In the genomic region with DNA sequence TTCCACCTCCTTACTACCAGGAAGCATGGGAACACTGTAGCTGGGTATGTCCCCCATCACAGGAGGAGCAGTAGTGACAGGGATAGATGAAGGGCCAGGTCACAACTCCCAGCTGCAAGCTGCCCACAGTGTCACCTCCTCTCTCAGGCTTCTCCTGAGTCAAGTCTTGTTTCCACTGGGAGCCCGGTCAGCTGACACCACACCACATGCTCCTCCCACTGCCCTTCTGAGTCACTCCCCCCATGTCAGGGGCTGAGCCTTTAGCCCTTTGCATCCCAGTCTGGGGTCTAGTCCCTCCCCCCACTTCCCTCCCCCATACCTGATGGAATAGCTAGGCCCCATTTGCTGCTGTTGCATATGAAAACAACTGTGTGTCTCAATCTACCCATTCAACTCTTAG, we compare ENCODE assay signal across 9 mouse cellular contexts. TPM values are rescaled to one million over a fixed set of nuclear protein-coding genes. Genes with fewer than 3 reads are reported as not detected.
DNase-seq lines count a peak whose midpoint lies in the region; ATAC-seq and TF ChIP-seq lines count a peak whose summit lies in the region.
"Had no signal": no experiment of that assay in that cellular context is flagged by ENCODE, and none has a peak within 500 bp of the region (broad histone marks: within the 10 kb centered on the region; RNA-seq: fewer than 3 reads in every experiment).

No protein-coding gene starts in this region.

- no peaks in the 10 kb centered on the region for H3K36me3 ChIP-seq in lung, postnatal 0 days (ENCODE audit: insufficient read depth, low read length)
- peaks cover 12% of the 10 kb centered on the region for H3K36me3 ChIP-seq in stomach, embryonic 16.5 days (ENCODE audit: control insufficient read depth, insufficient read depth, low read length)

- H3K4me2 ChIP-seq in lung, postnatal 0 days (replicated peaks; ENCODE audit: low read depth, low read length), result no peak overlapping the region
- peak overlapping the region; percentile 10; the same call in 1 of the 2 replicates for H3K4me2 ChIP-seq in stomach, embryonic 16.5 days (ENCODE audit: low read depth, low read length)

- TF ChIP-seq EP300 in lung, postnatal 0 days (IDR thresholded peaks at IDR 0.05), result no peak

- no peak overlapping the region for H3K4me3 ChIP-seq in lung, postnatal 0 days (ENCODE audit: low read depth, low read length)
- no peak overlapping the region for H3K4me3 ChIP-seq in stomach, embryonic 16.5 days (replicated peaks; ENCODE audit: low read length)
- H3K4me3 ChIP-seq in left cerebral cortex, adult 2 months, result no peak overlapping the region

- H3K9me3 ChIP-seq in lung, postnatal 0 days (ENCODE audit: low read length), result no peaks in the 10 kb centered on the region
- no peaks in the 10 kb centered on the region for H3K9me3 ChIP-seq in stomach, embryonic 16.5 days (replicated peaks; ENCODE audit: control insufficient read depth, low read length)

- no peak for TF ChIP-seq CTCF in lung, postnatal 0 days (IDR thresholded peaks at IDR 0.05)
- TF ChIP-seq CTCF in left cerebral cortex, adult 2 months (IDR thresholded peaks at IDR 0.05), result no peak

- H3K4me1 ChIP-seq in lung, postnatal 0 days (ENCODE audit: insufficient read depth, low read depth, low read length), result peaks cover 17% of the 10 kb centered on the region
- peaks cover 53% of the 10 kb centered on the region for H3K4me1 ChIP-seq in stomach, embryonic 16.5 days (ENCODE audit: control insufficient read depth, insufficient read depth, low read length)

- 22% methylated on average over 1 of the region's 1 CpGs for WGBS in lung, postnatal 0 days
- 14% methylated on average over 1 of the region's 1 CpGs for WGBS in stomach, embryonic 16.5 days

- no peak overlapping the region for H3K27ac ChIP-seq in lung, postnatal 0 days (ENCODE audit: low read length)
- peak overlapping the region; percentile 84 for H3K27ac ChIP-seq in stomach, embryonic 16.5 days (ENCODE audit: low read length)
- H3K27ac ChIP-seq in left cerebral cortex, adult 2 months, result no peak overlapping the region

- peak; percentile 43 for ATAC-seq in lung, postnatal 0 days
- peak; percentile 27; the same call in 1 of the 2 replicates for ATAC-seq in stomach, embryonic 16.5 days (ENCODE audit: insufficient read depth, low FRiP score)

- H3K27me3 ChIP-seq in lung, postnatal 0 days (replicated peaks; ENCODE audit: insufficient read depth, low read length), result no peaks in the 10 kb centered on the region
- H3K27me3 ChIP-seq in stomach, embryonic 16.5 days (ENCODE audit: control insufficient read depth, insufficient read depth, low read length), result no peaks in the 10 kb centered on the region

- intact Hi-C loops in left cerebral cortex, adult 2 months (cut with DNase I), result no loop called here

- H3K9ac ChIP-seq in lung, postnatal 0 days (replicated peaks; ENCODE audit: low read depth), result no peak overlapping the region
- peak overlapping the region; percentile 41; the same call in 1 of the 2 replicates for H3K9ac ChIP-seq in stomach, embryonic 16.5 days (ENCODE audit: low read length)

- peak; percentile 38 for DNase-seq in embryo, embryonic 10 days (ENCODE audit: low spot score)
- no peak for DNase-seq in embryo, embryonic 10.5 days (ENCODE audit: low spot score)
- no peak for DNase-seq in lung, postnatal 0 days (ENCODE audit: low spot score)
- no peak for DNase-seq in lung, postnatal 4 days
- peak; percentile 74 for DNase-seq in liver
- DNase-seq in thymus, postnatal 0 days (ENCODE audit: low spot score), result no peak
- no peak for DNase-seq in left cerebral cortex, adult 2 months (ENCODE audit: extremely low spot score in 1 of 2, low spot score in 2 of 2)
- DNase-seq: cerebellum, adult 9-10 months had no signal

RNA-seq across cellular contexts. Expression of a gene that starts 21.3 kb away (rescaled TPM):
- 4.9 and 6.3 TPM in 2 replicates for polyA plus RNA-seq in lung, postnatal 0 days (2015; fragmentation: Nextera tagmentation; extraction: Ambion mirVana)
- 4.8 and 5.2 TPM in 2 replicates for polyA plus RNA-seq in stomach, embryonic 16.5 days (2015; fragmentation: Nextera tagmentation; extraction: Ambion mirVana)
- polyA plus RNA-seq in thymus, postnatal 0 days (2015; fragmentation: Nextera tagmentation; extraction: Ambion mirVana), result 11.5 and 14.5 TPM in 2 replicates
- 10 to 100 TPM; 52.8 to 56.1 TPM for total RNA-seq in left cerebral cortex, adult 2 months (2021)

Comparison
In these comparisons a context has a peak if more than half of its experiments do, and no peak if none do; other contexts are left out.
1. DNase-seq: peak in embryo, embryonic 10 days (single experiment) and liver (single experiment); none in embryo, embryonic 10.5 days (single experiment), lung, postnatal 0 days (single experiment), lung, postnatal 4 days (0 of 2), thymus, postnatal 0 days (single experiment) and left cerebral cortex, adult 2 months (0 of 2).